Mouse (Mus musculus) telencephalon, adult 2 months (tissue): ENCODE measurements around the gene Dgki.
A peak's percentile ranks its signal among the peaks of the same experiment; 100 is the strongest.
"Not testable (repeated sequence)": the region's sequence is repeated elsewhere in the genome, so short reads cannot be mapped to it uniquely, and the experiment has no call there.

Source experiments
- DNase-seq: peaks from one replicate; pipeline ENCODE4 v3.0.0-alpha.2; 2011; ENCODE audit warnings: low read depth, low spot score

The Dgki gene

GRCm38 (mm10) chr6:37150483-37150882 lies 149.5 kb downstream of the Dgki start:
- no peak for DNase-seq

DNA sequence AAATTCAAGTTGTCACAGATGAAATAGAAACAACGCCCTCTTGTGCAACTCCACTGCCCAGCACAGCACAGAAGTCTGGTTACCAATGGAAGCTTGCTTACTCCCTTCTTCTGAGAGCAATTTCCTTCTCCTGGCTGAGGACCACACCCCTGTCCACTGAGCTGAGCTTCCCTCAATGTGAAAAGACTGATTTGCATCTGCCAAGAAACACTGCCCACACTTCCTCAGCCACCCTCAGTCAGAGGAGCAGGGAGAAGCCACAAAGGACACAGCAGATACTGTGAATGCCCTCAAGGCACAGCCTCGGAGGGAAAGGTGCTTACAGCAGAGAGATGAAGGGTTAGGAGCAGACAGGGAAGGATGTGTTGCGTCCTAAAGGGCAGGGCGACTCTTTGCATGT lies 149.9 kb downstream of the Dgki start:
- no peak for DNase-seq

GRCm38 (mm10) chr6:37149196-37149595 lies 150.8 kb downstream of the Dgki start:
- DNase-seq = no peak

- no peak for DNase-seq
Measured at GRCm38 (mm10) chr6:37147431-37148022, 152.5 kb downstream of the Dgki start.

DNA sequence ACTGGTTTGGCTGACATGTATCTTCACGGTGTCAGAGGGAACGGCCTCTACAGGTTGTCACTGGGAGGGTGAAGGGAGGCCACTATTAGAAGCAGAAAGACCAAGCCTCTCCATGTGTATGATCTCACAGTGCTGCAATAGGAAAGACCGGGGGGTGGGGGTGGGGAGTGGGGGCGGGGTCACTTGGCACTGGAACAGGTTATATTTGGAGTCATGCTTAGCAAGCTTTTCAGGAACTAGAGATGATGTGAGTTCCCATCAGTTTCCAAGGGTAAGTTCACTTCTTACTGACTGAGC lies 156.2 kb downstream of the Dgki start:
- DNase-seq = no peak

GRCm38 (mm10) chr6:37142991-37143866 lies 156.8 kb downstream of the Dgki start:
- peak; percentile 58 for DNase-seq

- no peak for DNase-seq
Measured at GRCm38 (mm10) chr6:37138816-37139215, 161.2 kb downstream of the Dgki start.

- no peak for DNase-seq
Measured at GRCm38 (mm10) chr6:37131257-37131656, 168.7 kb downstream of the Dgki start.

DNA sequence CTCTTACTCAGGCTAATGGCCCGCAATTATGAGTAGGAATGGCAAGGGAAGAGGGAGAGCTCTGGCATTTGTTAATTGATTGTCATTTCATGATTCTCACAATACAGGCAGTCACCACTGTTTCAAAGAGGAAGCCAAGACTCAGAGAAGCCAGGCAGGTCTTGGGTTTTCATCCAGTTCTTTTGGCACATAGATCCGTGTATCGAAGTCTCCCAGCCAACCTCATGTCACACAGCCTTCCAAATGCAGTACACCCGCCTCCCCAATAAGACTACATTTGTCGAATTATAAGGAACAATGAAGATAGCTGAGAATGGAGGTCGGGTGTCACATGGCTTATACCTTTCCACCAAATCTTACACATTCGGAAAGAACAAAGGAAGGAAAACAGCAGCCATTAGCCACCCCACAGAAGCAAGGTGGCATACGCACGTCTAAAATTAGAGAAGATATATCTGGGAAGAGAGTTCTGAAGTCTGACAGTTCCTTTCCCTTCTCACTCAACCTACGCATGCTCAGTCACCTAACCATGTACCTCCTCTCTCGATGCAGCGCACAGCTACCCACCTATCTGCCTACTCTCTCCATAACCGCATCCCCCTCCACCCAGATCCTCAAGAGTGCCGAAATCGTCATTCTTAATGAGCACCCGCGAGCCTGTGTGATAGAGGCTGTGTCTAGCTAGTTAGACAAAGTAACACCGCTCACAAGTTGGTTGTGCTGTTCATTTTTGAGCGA lies 179.4 kb downstream of the Dgki start:
- peak; percentile 80 for DNase-seq

DNA sequence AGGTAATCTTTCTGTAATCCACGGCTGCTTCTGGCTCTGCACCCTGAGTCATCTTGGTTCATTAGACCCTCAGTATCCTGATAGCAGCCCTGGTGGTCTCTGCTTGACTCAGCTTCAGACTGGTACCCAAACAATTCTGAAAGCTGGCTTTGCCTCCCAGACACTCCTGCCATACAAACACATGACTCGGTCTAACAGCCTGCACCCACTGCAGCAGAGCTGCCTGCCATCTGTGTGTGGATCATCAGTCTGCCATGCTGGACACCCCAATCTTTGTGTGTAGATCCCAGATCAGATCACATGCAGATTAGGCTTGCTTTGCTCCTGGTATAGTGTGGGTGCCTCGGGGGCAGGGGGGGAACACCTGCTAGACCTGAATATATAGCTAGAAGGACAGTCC lies 180.8 kb downstream of the Dgki start:
- DNase-seq = no peak

GRCm38 (mm10) chr6:37113048-37113447 lies 186.9 kb downstream of the Dgki start:
- peak; percentile 27 for DNase-seq

- not testable (repeated sequence) for DNase-seq
Measured at GRCm38 (mm10) chr6:37106236-37106635, 193.7 kb downstream of the Dgki start.

- DNase-seq = no peak
Measured at GRCm38 (mm10) chr6:37100413-37100812, 199.6 kb downstream of the Dgki start.

DNA sequence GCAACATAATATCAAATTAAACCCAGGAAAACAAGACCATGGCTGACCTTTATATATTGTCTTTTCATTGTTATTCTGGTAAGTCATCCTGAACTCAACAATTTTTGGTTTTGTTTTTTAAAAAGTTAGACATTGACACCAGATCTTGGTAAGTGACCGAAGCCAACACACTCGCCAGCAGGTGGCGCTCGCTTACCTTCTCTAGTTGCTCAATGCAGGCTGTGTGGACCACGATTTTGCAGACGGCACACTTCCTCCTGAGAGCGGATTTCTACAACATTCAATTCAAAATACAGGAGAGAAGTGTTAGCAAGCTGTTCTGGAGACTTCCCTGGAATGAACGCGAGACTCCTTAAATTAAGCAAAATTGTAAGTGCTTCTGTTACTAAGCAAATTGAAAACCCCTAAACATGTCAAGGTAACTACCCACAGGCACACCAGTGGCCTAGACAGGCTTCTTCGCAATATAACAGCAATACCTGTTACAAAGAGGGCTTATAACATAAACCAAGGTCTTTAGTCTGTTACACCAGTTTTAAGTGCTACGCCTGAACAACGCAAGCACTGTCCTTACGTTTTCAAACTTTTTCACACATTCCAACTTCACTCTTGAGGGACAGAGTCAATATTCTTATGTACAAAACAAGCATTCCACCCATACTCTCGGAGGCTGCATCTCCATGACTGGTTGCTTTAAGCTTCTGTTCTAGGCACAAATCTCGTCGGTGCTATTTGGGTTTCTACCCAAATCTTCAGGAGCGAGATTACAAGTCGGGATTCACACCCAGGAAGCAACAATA lies 202.4 kb downstream of the Dgki start:
- DNase-seq = peak; percentile 92

GRCm38 (mm10) chr6:37096840-37097305 lies 203.1 kb downstream of the Dgki start:
- peak; percentile 62 for DNase-seq

GRCm38 (mm10) chr6:37089148-37090111 lies 210.6 kb downstream of the Dgki start:
- DNase-seq = no peak

GRCm38 (mm10) chr6:37082990-37083389 lies 217.0 kb downstream of the Dgki start:
- no peak for DNase-seq

DNA sequence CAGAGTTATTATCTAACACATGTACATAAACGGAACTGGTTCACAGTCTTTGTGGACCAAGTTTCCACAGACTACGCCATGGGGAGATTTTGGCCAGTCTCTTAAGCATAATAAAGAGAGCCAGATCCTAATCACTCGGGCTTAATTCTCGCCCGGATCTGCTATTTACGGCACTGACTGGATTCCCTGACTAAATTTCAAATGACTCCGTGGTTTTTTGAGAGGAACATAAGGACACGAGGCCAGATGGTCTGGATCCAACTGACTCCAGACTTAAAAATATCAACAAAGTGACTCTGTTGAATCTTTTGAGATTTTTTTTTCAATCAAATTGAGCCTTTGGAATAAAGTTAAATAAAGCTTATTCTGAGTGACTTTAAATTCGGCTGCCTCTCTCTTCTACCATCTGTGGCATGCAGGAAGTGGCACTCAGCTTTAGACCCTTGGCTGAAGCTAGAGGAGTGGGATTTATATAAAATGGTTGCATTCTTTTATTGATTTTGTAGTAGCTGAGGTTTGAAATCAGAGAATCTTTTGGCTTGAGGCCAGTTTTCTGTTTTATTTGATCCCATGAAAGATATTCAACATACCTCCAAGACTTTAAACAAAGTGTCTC lies 227.5 kb downstream of the Dgki start:
- no peak for DNase-seq

DNA sequence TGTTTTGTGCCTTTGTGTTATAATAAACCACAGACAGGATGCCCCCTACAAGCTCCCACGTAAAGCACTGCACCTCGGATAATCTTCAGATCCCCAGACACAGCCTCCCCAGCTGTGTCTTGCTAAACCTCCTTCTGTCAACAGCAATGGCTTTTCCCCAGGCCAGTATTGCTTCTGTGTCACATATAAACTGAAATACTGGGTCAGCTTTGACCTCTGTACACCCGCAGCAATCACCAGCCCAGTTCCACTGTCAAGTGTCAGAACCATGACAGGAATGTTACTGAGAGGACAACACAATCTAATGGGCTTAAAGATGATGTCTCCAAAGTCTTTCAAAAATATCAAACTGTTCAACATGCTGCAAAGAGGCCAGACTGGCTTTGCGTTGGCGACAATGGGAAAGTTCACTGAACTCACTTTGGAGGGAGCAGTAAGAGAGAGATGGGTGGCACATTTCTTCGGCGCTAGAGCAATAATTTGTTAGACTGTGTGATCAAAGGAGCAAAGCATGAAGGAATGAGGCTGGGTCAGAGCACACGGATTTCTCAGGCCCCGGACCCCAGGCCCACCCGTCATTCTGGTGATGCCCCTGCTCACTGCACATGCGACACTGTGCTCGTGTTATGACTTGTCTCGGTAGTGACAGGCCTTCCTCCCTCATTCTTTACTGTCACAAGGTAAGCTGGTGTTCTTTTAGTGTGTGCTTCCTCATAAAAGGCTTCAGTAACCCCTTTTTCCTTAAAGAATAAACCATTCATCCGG lies 230.0 kb downstream of the Dgki start:
- DNase-seq = no peak
